Mouse (Mus musculus) thymus, adult 2 months (tissue): ENCODE results near the gene Dhrs7c.

ENCODE experiments used
- CTCF ChIP-seq: fragments of 200-500 bp; IDR thresholded peaks from 2 replicates; pipeline ENCODE4 v1.5.1; 2012; ENCODE audit warnings: mild to moderate bottlenecking, control low read depth, low read length, moderate library complexity, borderline replicate concordance; ENCODE audit not compliant: control insufficient read depth, poor library complexity, insufficient read depth; ENCODE audit errors: extremely low read depth
- POLR2A ChIP-seq: fragments of 200-500 bp; IDR thresholded peaks from 2 replicates; pipeline ENCODE4 v1.6.1; 2012; ENCODE audit warnings: mild to moderate bottlenecking, low read length, control low read depth, moderate library complexity; ENCODE audit not compliant: control insufficient read depth, poor library complexity, insufficient read depth; ENCODE audit errors: extremely low read depth

DNA sequence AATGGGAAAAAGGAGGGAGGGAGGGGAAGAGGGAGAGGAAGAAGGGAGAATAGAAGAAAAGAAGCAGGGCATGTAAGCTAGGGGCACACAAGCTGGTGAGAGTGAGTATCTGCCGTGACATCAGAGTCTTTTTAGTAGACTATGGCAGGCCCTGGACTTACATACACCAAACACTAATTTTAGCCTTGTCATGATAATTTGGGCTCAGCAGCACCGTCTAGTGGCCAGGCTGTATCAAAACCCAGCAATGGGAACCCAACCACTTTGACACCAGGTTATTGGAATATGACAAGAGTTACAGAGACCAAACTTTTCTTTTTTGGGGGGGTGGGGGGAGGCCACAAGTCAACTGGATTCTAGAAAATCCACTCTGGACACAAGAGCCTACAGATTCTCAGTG is 57.0 kb downstream of the Dhrs7c start:
- TF ChIP-seq CTCF = no peak
- TF ChIP-seq POLR2A = no peak
